Mouse (Mus musculus) G1E-ER4 (cell line): ENCODE results near the gene Atl1. TPM values are rescaled to one million over a fixed set of nuclear protein-coding genes. Genes with fewer than 3 reads are reported as not detected.

Source experiments
- GATA1 ChIP-seq: IDR thresholded peaks from one replicate; pipeline ENCODE4 v1.8.0; 2012; ENCODE audit warnings: low read length, inconsistent platforms
- polyA plus RNA-seq: library from polyadenylated mRNA; stranded (reverse); fragments of >175 nt; gene quantifications from 2 replicates; pipeline ENCODE4 v1.2.3, GENCODE M21; 2012

Atl1 gene
- polyA plus RNA-seq, 1 experiment, result 0.62 TPM

- TF ChIP-seq GATA1, result no peak
Observed at GRCm38 (mm10) chr12:70015936-70016335, 123.5 kb downstream of the Atl1 start.

Other genes with a start within 250 kb of the Atl1 start
- gene Sos2, start 210.8 kb upstream of the Atl1 start, polyA plus RNA-seq, result 7.0 and 7.8 TPM in 2 replicates
- 2.0 and 3.2 TPM in 2 replicates for gene L2hgdh, start 167.7 kb upstream of the Atl1 start, polyA plus RNA-seq
- 5.8 and 9.4 TPM in 2 replicates for gene Atp5s, start 167.7 kb upstream of the Atl1 start, polyA plus RNA-seq
- gene Cdkl1, start 101.3 kb upstream of the Atl1 start, polyA plus RNA-seq, result not detected in 2 replicates
- 4.9 and 9.3 TPM in 2 replicates for gene Map4k5, start 586 bp downstream of the Atl1 start, polyA plus RNA-seq
- 32.3 and 41.9 TPM in 2 replicates for gene Sav1, start 94.4 kb downstream of the Atl1 start, polyA plus RNA-seq
- 17.9 and 21.4 TPM in 2 replicates for gene Nin, start 221.1 kb downstream of the Atl1 start, polyA plus RNA-seq